Mouse (Mus musculus) kidney, postnatal 14 days (tissue): ENCODE measurements around the gene Ropn1.
"Not testable (repeated sequence)": the region's sequence is repeated elsewhere in the genome, so short reads cannot be mapped to it uniquely, and the experiment has no call there.

Experiments used
- DNase-seq: peaks from one replicate; pipeline ENCODE4 v3.0.0; 2022; ENCODE audit warnings: mixed read lengths

Gene Ropn1

DNA sequence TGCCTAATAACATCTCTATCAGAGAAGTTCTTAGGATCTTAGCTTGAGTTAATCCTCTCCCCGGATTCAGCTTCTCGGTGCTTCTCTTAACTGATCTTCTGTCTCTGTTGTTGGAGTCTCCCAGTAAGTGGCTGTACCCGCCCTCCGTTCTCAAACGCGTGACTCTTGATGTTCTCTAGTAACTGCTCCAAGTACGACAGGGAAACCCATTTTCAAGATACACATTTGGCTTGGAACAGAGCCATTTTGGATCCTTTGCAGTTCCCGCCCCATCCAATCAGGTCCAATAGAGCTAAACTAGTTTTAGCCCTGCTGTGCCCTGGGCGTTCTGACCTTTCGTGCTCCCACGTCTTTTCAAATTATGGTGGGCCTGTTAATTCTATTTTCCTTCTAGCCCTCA, 41.4 kb downstream of the Ropn1 start:
- no peak for DNase-seq

DNA sequence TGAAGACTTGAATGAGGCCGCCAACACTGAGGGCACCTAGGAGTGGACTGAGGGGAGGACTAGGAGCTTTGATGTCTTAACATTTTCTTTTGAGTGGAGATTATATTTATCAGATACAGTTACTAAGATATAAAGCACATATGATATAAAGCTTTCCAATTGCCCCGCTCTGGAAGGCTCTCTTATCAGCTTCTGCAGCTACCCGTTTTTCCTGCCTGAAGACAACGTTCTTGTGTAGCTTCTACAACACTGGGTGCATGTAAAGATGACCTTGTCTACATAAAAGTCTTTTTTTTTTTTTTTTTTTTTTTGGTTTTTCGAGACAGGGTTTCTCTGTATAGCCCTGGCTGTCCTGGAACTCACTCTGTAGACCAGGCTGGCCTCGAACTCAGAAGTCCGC, 44.8 kb downstream of the Ropn1 start:
- no peak for DNase-seq

DNA sequence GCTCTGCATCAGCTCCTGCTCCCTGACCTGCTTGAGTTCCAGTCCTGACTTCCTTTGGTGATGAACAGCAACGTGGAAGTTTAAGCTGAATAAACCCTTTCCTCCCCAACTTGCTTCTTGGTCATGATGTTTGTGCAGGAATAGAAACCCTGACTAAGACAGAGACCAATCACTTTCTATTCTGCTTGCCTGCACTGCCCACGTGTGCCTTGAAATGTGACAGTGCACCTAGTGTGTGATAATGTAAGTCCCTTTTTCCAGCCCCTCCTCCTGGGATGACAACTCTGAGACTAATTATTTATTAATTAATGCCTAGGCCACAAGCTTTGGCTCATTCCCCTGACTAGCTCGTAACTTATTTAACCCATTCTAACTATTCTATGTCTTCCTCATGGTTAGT, 49.0 kb downstream of the Ropn1 start:
- DNase-seq: not testable (repeated sequence)

DNA sequence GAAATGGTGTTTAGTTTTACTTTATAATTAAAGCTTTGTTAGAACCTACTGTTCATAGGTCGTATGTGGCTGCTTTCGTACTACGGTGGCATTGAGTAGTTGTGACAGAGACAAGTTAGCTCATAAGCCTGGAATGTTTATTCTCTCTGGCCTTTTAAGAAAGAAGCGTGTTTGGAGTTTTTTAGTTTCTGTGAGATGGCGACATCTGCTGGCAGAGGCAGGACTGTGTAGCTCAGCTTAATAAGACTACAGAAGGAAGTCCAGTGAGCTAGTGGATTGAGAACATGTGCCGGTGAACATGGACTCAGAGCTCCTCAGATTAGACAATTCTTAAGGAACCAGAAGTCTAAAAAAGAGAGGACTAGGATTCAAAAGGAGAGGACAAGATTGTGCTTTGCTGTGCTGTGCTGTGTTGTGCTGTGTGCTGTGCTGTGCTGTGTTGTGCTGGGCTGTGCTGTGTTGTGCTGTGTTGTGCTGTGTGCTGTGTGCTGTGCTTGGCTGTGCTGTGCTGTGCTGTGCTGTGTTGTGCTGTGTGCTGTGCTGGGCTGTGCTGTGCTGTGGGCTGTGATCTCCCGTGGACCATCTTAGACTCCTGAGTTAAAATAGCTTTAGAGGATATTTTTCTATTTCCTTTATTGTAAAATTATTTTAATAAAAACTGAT, 50.6 kb downstream of the Ropn1 start:
- peak; percentile 81 for DNase-seq

DNA sequence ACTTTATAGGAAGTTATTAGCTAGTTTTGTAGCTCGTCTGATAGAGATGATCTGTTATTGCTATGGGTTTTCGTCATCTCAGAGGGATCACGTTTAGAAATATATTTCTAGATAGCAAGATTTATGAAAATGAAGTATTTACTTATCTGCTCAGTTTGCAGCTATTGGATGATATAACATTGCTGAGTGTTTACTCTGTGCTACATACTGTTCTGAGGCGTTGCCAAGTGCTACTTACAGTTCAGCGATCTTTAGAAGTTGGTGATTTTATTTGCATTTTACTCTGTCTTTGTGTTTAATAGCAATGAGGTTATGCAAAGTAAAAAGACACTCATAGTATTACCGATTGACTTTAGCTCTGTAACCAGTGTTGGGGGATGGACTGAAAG, 51.1 kb downstream of the Ropn1 start:
- DNase-seq: no peak

DNA sequence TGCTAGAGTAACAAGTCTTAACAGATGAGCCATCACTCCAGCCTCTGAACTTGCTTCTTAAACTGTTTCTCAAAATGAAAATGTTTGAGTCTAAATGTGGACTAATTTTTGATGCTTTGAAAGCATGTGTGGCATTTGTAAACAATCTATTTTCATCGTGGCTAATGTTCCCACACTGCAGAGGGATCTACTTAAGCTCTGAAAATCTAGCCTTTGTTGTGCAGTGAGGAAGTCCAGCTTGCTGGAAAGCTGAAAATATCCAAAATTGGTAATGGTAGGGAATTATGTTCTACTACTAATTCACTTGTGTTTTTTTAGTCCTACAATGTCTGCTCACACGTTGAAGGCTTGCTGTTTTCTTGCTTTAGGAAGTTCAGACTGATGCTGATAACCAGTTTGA, 56.3 kb downstream of the Ropn1 start:
- no peak for DNase-seq

DNA sequence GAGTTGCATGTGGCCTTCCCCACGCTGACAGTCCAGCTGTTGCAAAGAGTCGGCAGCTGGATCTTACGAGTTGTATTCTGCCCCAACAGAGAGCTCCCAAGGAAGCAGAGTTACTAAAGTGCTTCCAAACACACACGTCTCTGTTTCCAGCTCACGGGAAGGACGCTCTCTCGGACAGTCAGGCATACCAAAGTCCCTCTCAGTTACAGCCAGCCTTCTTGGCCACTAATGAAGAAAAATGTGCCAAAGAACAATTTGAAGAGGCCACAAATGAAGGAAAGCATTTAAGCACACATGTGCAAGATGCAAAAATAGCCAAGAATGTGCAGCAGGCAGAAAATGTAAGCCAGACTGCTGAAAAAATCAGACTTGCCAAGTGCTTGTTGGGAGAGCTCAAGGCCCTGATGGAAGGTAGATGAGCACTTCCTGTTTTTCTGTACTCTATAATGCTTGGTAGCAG, 56.8 kb downstream of the Ropn1 start:
- DNase-seq: peak; percentile 11

DNA sequence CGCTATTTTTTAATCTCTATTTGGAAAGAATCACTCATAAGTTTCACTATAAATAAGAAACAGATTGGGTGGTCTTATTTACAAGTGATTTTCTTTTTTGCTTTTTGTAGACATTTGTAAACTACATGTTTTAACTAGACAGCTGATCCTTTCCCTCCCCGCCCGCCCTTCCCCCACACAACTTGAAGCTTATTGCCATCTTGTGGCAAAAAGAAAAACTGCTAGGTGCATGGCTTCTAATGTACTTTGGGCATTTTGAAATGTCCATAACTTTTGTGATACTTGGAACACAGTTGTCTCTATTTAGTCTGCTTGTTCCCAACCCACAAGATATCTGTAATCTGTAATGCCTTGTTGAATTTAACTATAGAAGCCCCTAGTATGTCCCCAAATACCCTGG, 61.8 kb downstream of the Ropn1 start:
- no peak for DNase-seq

DNA sequence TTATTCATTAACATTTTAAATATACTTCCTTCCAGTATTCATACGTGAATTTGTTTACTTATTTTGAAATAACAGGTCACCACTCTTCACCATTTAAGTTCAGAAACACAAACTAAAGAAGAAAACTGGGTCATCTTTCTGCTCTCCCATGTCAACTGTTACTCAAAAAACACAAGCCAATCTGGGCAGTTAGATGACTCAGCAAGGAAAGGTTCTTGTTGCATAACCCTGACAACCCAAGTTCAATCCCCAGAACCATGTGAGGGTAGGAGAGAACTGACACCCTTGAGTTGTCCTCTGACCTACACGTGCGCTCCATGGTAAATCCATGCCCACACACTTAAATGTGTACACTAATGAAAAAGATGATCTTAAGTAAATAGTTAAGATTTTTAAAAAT, 75.4 kb downstream of the Ropn1 start:
- no peak for DNase-seq
